In the genomic region with DNA sequence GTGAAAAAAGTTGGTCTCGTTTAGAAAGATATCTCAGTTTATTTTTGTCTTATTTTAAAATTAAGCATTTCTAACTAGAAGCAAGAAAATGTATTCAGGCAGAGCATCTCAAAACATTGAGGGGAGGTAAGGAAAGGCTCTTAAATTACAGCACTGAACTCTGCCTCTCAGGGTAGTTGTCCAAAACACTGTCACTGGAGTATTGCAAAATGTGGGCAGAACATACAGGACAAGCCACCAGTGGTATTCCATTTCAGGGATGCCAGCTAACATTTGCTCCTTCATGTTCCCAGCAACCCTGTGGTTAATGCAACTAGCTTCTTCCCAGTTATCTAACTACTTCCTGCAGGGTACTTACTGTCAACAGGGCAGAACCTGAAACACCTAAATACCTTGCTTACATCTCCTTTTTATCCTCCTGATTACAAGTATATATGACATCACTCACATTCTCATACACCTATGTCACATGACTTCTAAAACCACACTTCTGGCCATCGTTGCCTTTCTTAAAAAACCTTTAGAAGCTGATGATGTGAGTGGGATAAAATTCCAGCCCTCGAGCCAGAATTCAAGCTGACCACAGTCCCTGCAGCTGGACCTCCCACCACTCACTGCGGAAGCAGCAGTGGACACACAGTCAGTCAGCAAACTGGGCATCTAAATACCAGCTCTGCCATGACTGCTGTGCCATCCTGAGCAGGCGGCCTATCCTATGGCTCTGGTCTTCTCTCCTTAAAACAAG, we compare ENCODE assay signal across 13 mouse cellular contexts. TPM values are rescaled to one million over a fixed set of nuclear protein-coding genes. Genes with fewer than 3 reads are reported as not detected.
DNase-seq lines count a peak whose midpoint lies in the region; ATAC-seq lines count a peak whose summit lies in the region.
"Had no signal": no experiment of that assay in that cellular context is flagged by ENCODE, and none has a peak within 500 bp of the region (broad histone marks: within the 10 kb centered on the region; RNA-seq: fewer than 3 reads in every experiment).

No protein-coding gene starts in this region.

- no peak for DNase-seq in heart, postnatal 14 days
- DNase-seq in liver, embryonic 11.5 days (ENCODE audit: low spot score) = no peak
- no peak for DNase-seq in liver
- DNase-seq in hindbrain, embryonic 14.5 days (ENCODE audit: low spot score) = no peak
- DNase-seq: cerebellum, adult 11-12 months; thymus, postnatal 14 days had no signal

- WGBS in heart, embryonic 11.5 days (ENCODE audit: insufficient replicate concordance) = 66% methylated on average over 5 of the region's 5 CpGs
- WGBS in liver, embryonic 11.5 days = 77% methylated on average over 5 of the region's 5 CpGs
- 88% methylated on average over 5 of the region's 5 CpGs for WGBS in hindbrain, embryonic 14.5 days
- WGBS in neural tube, embryonic 13.5 days = 87% methylated on average over 5 of the region's 5 CpGs
- WGBS in midbrain, embryonic 15.5 days = 92% methylated on average over 5 of the region's 5 CpGs

- no peaks in the 10 kb centered on the region for H3K27me3 ChIP-seq in heart, embryonic 11.5 days (ENCODE audit: control insufficient read depth, insufficient read depth, low read length)
- no peaks in the 10 kb centered on the region for H3K27me3 ChIP-seq in liver, embryonic 11.5 days (replicated peaks; ENCODE audit: control insufficient read depth, insufficient read depth, low read length)
- H3K27me3 ChIP-seq in hindbrain, embryonic 14.5 days (ENCODE audit: control insufficient read depth, insufficient read depth, low read length) = no peaks in the 10 kb centered on the region
- H3K27me3 ChIP-seq in neural tube, embryonic 13.5 days = no peaks in the 10 kb centered on the region
- no peaks in the 10 kb centered on the region for H3K27me3 ChIP-seq in midbrain, embryonic 15.5 days (replicated peaks)

- peaks cover 18% of the 10 kb centered on the region for H3K4me1 ChIP-seq in heart, embryonic 11.5 days (ENCODE audit: control insufficient read depth, insufficient read depth, low read length)
- peaks cover 3% of the 10 kb centered on the region; the same call in 1 of the 2 replicates for H3K4me1 ChIP-seq in liver, embryonic 11.5 days (replicated peaks; ENCODE audit: control insufficient read depth, insufficient read depth, low read length)
- H3K4me1 ChIP-seq in hindbrain, embryonic 14.5 days (replicated peaks; ENCODE audit: control insufficient read depth, insufficient read depth, low read length) = no peaks in the 10 kb centered on the region; the same call in 1 of the 2 replicates
- peaks cover 15% of the 10 kb centered on the region for H3K4me1 ChIP-seq in neural tube, embryonic 13.5 days (replicated peaks)
- H3K4me1 ChIP-seq in midbrain, embryonic 15.5 days = peaks cover 5% of the 10 kb centered on the region

- H3K4me2 ChIP-seq in heart, embryonic 11.5 days = peak overlapping the region; percentile 45
- peak overlapping the region; percentile 33 for H3K4me2 ChIP-seq in liver, embryonic 11.5 days
- H3K4me2 ChIP-seq in hindbrain, embryonic 14.5 days (replicated peaks) = 0 out of 2 replicates have a peak overlapping the region, but pooled peaks have one; percentile 1
- H3K4me2 ChIP-seq in neural tube, embryonic 13.5 days = peak overlapping the region; percentile 34
- H3K4me2 ChIP-seq in midbrain, embryonic 15.5 days = no peak overlapping the region

- H3K4me3 ChIP-seq in heart, embryonic 11.5 days (ENCODE audit: low read depth, low read length) = no peak overlapping the region
- H3K4me3 ChIP-seq in liver, embryonic 11.5 days (ENCODE audit: low read depth, low read length) = no peak overlapping the region
- no peak overlapping the region for H3K4me3 ChIP-seq in hindbrain, embryonic 14.5 days (replicated peaks; ENCODE audit: low read length)
- no peak overlapping the region for H3K4me3 ChIP-seq in neural tube, embryonic 13.5 days
- no peak overlapping the region for H3K4me3 ChIP-seq in midbrain, embryonic 15.5 days

- no peak for ATAC-seq in heart, embryonic 11.5 days (replicated peaks; ENCODE audit: insufficient number of reproducible peaks, low FRiP score, low TSS enrichment)
- no peak for ATAC-seq in liver, embryonic 11.5 days (replicated peaks; ENCODE audit: low FRiP score)
- no peak for ATAC-seq in hindbrain, embryonic 14.5 days (ENCODE audit: low FRiP score)
- ATAC-seq in neural tube, embryonic 13.5 days (ENCODE audit: low read depth) = no peak
- no peak for ATAC-seq in frontal cortex, adult (ENCODE audit: low TSS enrichment)
- no peak for ATAC-seq in midbrain, embryonic 15.5 days (replicated peaks)

- H3K9me3 ChIP-seq in heart, embryonic 11.5 days (replicated peaks; ENCODE audit: control insufficient read depth, low read length) = no peaks in the 10 kb centered on the region
- no peaks in the 10 kb centered on the region for H3K9me3 ChIP-seq in liver, embryonic 11.5 days (ENCODE audit: control insufficient read depth, low read length)
- no peaks in the 10 kb centered on the region for H3K9me3 ChIP-seq in hindbrain, embryonic 14.5 days (ENCODE audit: control insufficient read depth, low read length)
- no peaks in the 10 kb centered on the region for H3K9me3 ChIP-seq in neural tube, embryonic 13.5 days
- no peaks in the 10 kb centered on the region for H3K9me3 ChIP-seq in midbrain, embryonic 15.5 days

- H3K27ac ChIP-seq in heart, embryonic 11.5 days (ENCODE audit: low read depth, low read length) = no peak overlapping the region
- no peak overlapping the region for H3K27ac ChIP-seq in liver, embryonic 11.5 days (ENCODE audit: low read depth, low read length)
- no peak overlapping the region for H3K27ac ChIP-seq in hindbrain, embryonic 14.5 days
- no peak overlapping the region for H3K27ac ChIP-seq in neural tube, embryonic 13.5 days (replicated peaks)
- H3K27ac ChIP-seq in midbrain, embryonic 15.5 days = no peak overlapping the region

- H3K36me3 ChIP-seq in heart, embryonic 11.5 days (ENCODE audit: control insufficient read depth, insufficient read depth, low read length) = no peaks in the 10 kb centered on the region
- no peaks in the 10 kb centered on the region for H3K36me3 ChIP-seq in liver, embryonic 11.5 days (ENCODE audit: control insufficient read depth, insufficient read depth, low read length)
- H3K36me3 ChIP-seq in hindbrain, embryonic 14.5 days (replicated peaks; ENCODE audit: control insufficient read depth, insufficient read depth) = no peaks in the 10 kb centered on the region
- no peaks in the 10 kb centered on the region for H3K36me3 ChIP-seq in neural tube, embryonic 13.5 days
- H3K36me3 ChIP-seq in midbrain, embryonic 15.5 days (replicated peaks) = no peaks in the 10 kb centered on the region

- intact Hi-C loops in heart, postnatal 14 days (cut with DNase I) = loop anchor here (5.0 kb wide), 1 partner anchor 32 kb away; no protein-coding TSS in a partner anchor

- no peak overlapping the region for H3K9ac ChIP-seq in heart, embryonic 11.5 days (ENCODE audit: low read depth, low read length)
- no peak overlapping the region for H3K9ac ChIP-seq in liver, embryonic 11.5 days (ENCODE audit: low read depth, low read length)
- H3K9ac ChIP-seq in hindbrain, embryonic 14.5 days = no peak overlapping the region
- 0 out of 2 replicates have a peak overlapping the region, but pooled peaks have one; percentile 26 for H3K9ac ChIP-seq in neural tube, embryonic 13.5 days
- no peak overlapping the region for H3K9ac ChIP-seq in midbrain, embryonic 15.5 days

RNA-seq across cellular contexts. Expression of a gene that starts 33.8 kb away (rescaled TPM):
- 31.0 and 32.3 TPM in 2 replicates for polyA plus RNA-seq in heart, embryonic 11.5 days (2014; fragmentation: Nextera tagmentation; extraction: Ambion mirVana)
- total RNA-seq in heart, postnatal 14 days (2021) = 10 to 100 TPM; 33.5 to 35.2 TPM
- 38.7 and 38.8 TPM in 2 replicates for polyA plus RNA-seq in liver, embryonic 11.5 days (2014; fragmentation: Nextera tagmentation; extraction: Ambion mirVana)
- 23.4 and 24.0 TPM in 2 replicates for polyA plus RNA-seq in hindbrain, embryonic 14.5 days (2014; fragmentation: Nextera tagmentation; extraction: Ambion mirVana)
- 30.0 and 35.5 TPM in 2 replicates for polyA plus RNA-seq in neural tube, embryonic 13.5 days (2015; fragmentation: Nextera tagmentation; extraction: Ambion mirVana)
- 19.4 and 19.7 TPM in 2 replicates for polyA plus RNA-seq in midbrain, embryonic 15.5 days (2015; fragmentation: Nextera tagmentation; extraction: Ambion mirVana)

RNA-seq across cellular contexts. Expression of a gene that starts 33.9 kb away (rescaled TPM):
- 28.2 and 31.0 TPM in 2 replicates for polyA plus RNA-seq in heart, embryonic 11.5 days (2014; fragmentation: Nextera tagmentation; extraction: Ambion mirVana)
- total RNA-seq in heart, postnatal 14 days (2021) = 10 to 100 TPM; 12.1 to 12.4 TPM
- 52.7 and 54.9 TPM in 2 replicates for polyA plus RNA-seq in liver, embryonic 11.5 days (2014; fragmentation: Nextera tagmentation; extraction: Ambion mirVana)
- 12.7 and 13.0 TPM in 2 replicates for polyA plus RNA-seq in hindbrain, embryonic 14.5 days (2014; fragmentation: Nextera tagmentation; extraction: Ambion mirVana)
- 12.2 and 14.0 TPM in 2 replicates for polyA plus RNA-seq in neural tube, embryonic 13.5 days (2015; fragmentation: Nextera tagmentation; extraction: Ambion mirVana)
- polyA plus RNA-seq in midbrain, embryonic 15.5 days (2015; fragmentation: Nextera tagmentation; extraction: Ambion mirVana) = 13.1 and 16.1 TPM in 2 replicates

RNA-seq across cellular contexts. Expression of a gene that starts 54.1 kb away (rescaled TPM):
- not detected in 2 replicates for polyA plus RNA-seq in heart, embryonic 11.5 days (2014; fragmentation: Nextera tagmentation; extraction: Ambion mirVana)
- under 1 TPM in 1 of 2 experiments, not detected in 1; 0.38 TPM for total RNA-seq in heart, postnatal 14 days (2021)
- 0.10 and 0.47 TPM in 2 replicates for polyA plus RNA-seq in liver, embryonic 11.5 days (2014; fragmentation: Nextera tagmentation; extraction: Ambion mirVana)
- polyA plus RNA-seq in hindbrain, embryonic 14.5 days (2014; fragmentation: Nextera tagmentation; extraction: Ambion mirVana) = 0.70 TPM in 1 of 2 replicates, not detected in the other
- polyA plus RNA-seq in neural tube, embryonic 13.5 days (2015; fragmentation: Nextera tagmentation; extraction: Ambion mirVana) = 0.17 TPM in 1 of 2 replicates, not detected in the other
- 0.20 and 0.23 TPM in 2 replicates for polyA plus RNA-seq in midbrain, embryonic 15.5 days (2015; fragmentation: Nextera tagmentation; extraction: Ambion mirVana)
- total RNA-seq: hematopoietic stem cell, adult 5-6 weeks; left cerebral cortex, postnatal 14 days; monocyte, adult 5-6 weeks had no signal
